Mouse (Mus musculus) ES-Bruce4 (cell line): ENCODE data around the gene Xcr1.

Source experiments
- CTCF ChIP-seq: IDR thresholded peaks from one replicate; pipeline ENCODE4 v1.8.1; 2011; ENCODE audit warnings: low read depth, low read length
- EP300 ChIP-seq: IDR thresholded peaks from 2 replicates; pipeline ENCODE4 v1.6.1; 2011; ENCODE audit warnings: low read depth, low read length; ENCODE audit not compliant: insufficient read depth
- POLR2A ChIP-seq: IDR thresholded peaks from one replicate; pipeline ENCODE4 v1.8.1; 2011; ENCODE audit warnings: low read length; ENCODE audit not compliant: insufficient read depth

DNA sequence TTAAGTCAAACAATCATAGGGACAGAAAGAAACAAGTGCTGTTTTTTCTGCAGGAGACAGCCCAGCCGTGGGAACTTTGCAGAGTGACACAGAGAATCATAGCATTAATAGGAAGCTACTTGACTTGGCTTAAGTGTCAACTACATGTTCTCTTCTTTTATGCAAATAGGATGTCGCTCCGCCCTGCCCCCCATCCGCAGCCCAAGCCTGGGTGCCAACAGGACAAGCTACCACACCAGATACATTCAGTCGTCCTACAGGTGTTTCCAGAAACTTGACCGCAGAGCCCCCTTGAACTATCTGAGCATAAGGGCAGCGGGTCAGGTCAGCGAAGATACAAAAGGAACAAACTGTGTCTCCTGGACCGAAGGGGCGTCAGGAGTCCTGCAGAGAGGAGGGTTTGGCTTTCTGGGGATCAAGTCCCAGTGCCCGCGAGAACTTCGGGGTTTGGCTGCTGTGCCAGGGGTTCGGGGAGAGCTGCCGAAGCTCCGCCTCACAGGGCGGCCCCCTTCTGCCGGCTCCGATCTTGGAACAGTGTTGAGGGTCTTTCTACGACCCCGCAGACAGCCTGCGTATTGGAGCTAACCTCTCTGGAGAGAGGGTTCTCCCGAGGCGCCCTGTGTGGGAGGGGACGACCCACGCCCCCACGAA, 10.6 kb downstream of the Xcr1 start:
- TF ChIP-seq CTCF = no peak
- TF ChIP-seq EP300 = no peak
- no peak for TF ChIP-seq POLR2A
